Mouse (Mus musculus) heart, embryonic 10.5 days (tissue): ENCODE data around the gene Strip2. TPM values are rescaled to one million over a fixed set of nuclear protein-coding genes. Genes with fewer than 3 reads are reported as not detected.

Experiments used
- DNase-seq: peaks from one replicate; pipeline ENCODE4 v3.0.0-alpha.2; 2017; ENCODE audit warnings: low spot score
- H3K27ac ChIP-seq: fragments of 300-500 bp; sonication (generic); 2 replicates; pipeline ENCODE4 v1.5.1; 2016; ENCODE audit warnings: mild to moderate bottlenecking
- H3K27me3 ChIP-seq: fragments of 300-500 bp; sonication (generic); 2 replicates; pipeline ENCODE4 v1.6.1; 2016; ENCODE audit warnings: mild to moderate bottlenecking; ENCODE audit not compliant: poor library complexity, insufficient read depth, severe bottlenecking
- H3K36me3 ChIP-seq: fragments of 300-500 bp; sonication (generic); 2 replicates; pipeline ENCODE4 v1.6.1; 2016; ENCODE audit warnings: mild to moderate bottlenecking, moderate library complexity
- H3K4me1 ChIP-seq: fragments of 300-500 bp; sonication (generic); 2 replicates; pipeline ENCODE4 v1.6.1; 2016; ENCODE audit warnings: mild to moderate bottlenecking
- H3K4me3 ChIP-seq: fragments of 300-500 bp; sonication (generic); 2 replicates; pipeline ENCODE4 v1.5.1; 2016; ENCODE audit warnings: mild to moderate bottlenecking, moderate library complexity
- H3K9me3 ChIP-seq: fragments of 300-500 bp; sonication (generic); 2 replicates; pipeline ENCODE4 v1.6.1; 2016; ENCODE audit warnings: mild to moderate bottlenecking, moderate library complexity
- WGBS: fragments of 180-500 bp; shearing (Covaris S2); methylation state at CpG from one replicate; pipeline ENCODE4 v1.1.7; 2016; 5-methylcytosine and 5-hydroxymethylcytosine counted together
- polyA plus RNA-seq: library from polyadenylated mRNA; unstranded; fragments of >200 nt; fragmentation: Nextera tagmentation; extraction: Ambion mirVana; gene quantifications from 2 replicates; pipeline ENCODE4 v1.2.1, GENCODE M21; 2016

Strip2 gene
- polyA plus RNA-seq, 1 experiment from 2014 or later = 7.3 TPM

DNA sequence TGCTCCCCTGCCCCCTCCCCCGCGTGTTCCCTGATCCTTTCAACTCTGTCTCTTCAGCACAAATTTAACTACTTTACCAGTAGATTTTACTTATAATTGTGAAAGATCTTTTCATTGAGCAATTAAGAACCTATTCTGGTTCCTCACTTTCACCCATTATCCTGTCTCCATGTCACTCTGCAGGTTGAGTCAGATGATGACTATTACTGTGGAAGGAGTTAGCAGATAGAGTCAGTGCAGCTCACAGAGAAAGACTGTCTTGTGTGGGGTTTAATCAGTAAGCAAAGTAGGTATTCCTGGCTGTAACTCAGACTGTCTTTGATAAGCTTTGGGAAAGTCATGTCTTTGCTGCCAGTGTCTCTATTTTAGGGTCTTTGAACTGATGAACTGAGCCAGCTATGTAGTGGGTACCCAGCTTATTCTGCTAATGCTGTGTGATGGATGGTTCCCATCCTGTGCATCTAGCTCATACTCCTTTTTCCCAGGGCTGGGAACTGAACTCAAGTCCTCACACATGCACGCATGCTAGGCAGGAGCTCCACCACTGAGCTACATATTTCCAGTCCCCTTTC lies 13.4 kb upstream of the Strip2 start:
- Histone ChIP-seq H3K27me3 (no peaks in the 10 kb centered on the region), H3K36me3 (peaks cover 5% of the 10 kb centered on the region), H3K9me3 (no peaks in the 10 kb centered on the region), H3K4me1 (peaks cover 25% of the 10 kb centered on the region), H3K4me3 (no peak overlapping the region), H3K27ac (peak overlapping the region; percentile 82)
- no peak for DNase-seq
- 79% methylated on average over 3 of the region's 3 CpGs for WGBS

DNA sequence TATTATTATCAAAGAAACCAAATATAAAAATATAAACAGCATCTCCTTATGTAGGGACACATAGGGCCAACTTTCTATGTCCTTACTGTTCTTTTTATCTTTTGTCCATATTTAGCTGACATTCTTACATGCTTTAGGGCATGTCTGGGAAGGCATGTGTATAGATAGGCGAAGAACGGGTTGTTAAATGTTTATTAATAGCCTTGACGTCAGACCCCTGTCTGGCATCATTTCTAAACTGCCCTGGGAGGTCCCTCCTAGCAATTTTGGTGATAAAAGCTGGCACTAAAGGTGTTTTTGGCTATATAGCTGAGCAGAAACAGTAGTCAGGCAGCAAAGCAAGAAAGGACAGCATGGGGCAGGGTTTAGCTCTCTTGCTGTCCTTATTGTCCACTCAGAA lies 12.5 kb upstream of the Strip2 start:
- Histone ChIP-seq H3K9me3 (no peaks in the 10 kb centered on the region), H3K4me1 (peaks cover 25% of the 10 kb centered on the region), H3K36me3 (peaks cover 13% of the 10 kb centered on the region), H3K27ac (peak overlapping the region; percentile 82), H3K27me3 (no peaks in the 10 kb centered on the region), H3K4me3 (no peak overlapping the region)
- no peak for DNase-seq
- 36% methylated on average over 3 of the region's 3 CpGs for WGBS

DNA sequence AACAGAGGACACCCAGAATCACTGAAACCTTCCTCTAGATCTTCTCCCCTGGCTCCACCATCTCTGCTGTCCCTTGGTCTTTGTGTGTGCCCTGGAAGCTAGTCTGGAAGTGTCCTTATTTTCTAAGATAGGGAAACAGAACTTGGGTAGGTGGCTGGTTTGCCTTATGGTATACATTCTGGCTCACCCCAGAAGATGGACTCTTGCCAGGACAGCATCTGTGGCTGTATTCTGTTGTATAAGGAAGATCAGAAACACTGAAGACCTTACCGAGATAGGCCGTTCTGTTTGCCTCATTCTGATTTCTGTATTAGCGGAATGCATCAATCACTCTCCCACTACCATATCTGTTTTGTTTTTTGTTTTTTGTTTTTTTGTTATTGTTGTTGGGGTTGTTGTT lies 6.2 kb upstream of the Strip2 start:
- WGBS = 87% methylated on average over 3 of the region's 3 CpGs
- Histone ChIP-seq H3K27ac (no peak overlapping the region), H3K9me3 (no peaks in the 10 kb centered on the region), H3K36me3 (peaks cover 25% of the 10 kb centered on the region), H3K27me3 (peaks cover 12% of the 10 kb centered on the region), H3K4me1 (no peaks in the 10 kb centered on the region), H3K4me3 (no peak overlapping the region)
- DNase-seq = no peak

- Histone ChIP-seq H3K4me1 (peaks cover 7% of the 10 kb centered on the region; the same call in 1 of the 2 replicates), H3K9me3 (no peaks in the 10 kb centered on the region), H3K36me3 (peaks cover 17% of the 10 kb centered on the region; the same call in 1 of the 2 replicates), H3K27ac (no peak overlapping the region), H3K4me3 (no peak overlapping the region), H3K27me3 (peaks cover 26% of the 10 kb centered on the region)
- WGBS = 29% methylated on average over 1 of the region's 1 CpGs
- DNase-seq = no peak
Observed at GRCm38 (mm10) chr6:29913673-29914072, 3.1 kb upstream of the Strip2 start.

- Histone ChIP-seq H3K27ac (no peak overlapping the region), H3K36me3 (peaks cover 13% of the 10 kb centered on the region; the same call in 1 of the 2 replicates), H3K27me3 (peaks cover 31% of the 10 kb centered on the region), H3K4me1 (peaks cover 7% of the 10 kb centered on the region; the same call in 1 of the 2 replicates), H3K9me3 (no peaks in the 10 kb centered on the region), H3K4me3 (no peak overlapping the region)
- no peak for DNase-seq
Observed at GRCm38 (mm10) chr6:29914136-29914535, 2.7 kb upstream of the Strip2 start.

GRCm38 (mm10) chr6:29915836-29916235 lies 976 bp upstream of the Strip2 start:
- peaks cover 36% of the 10 kb centered on the region for H3K27me3 ChIP-seq
- WGBS = 38% methylated on average over 9 of the region's 9 CpGs
- peak overlapping the region; percentile 85 for H3K4me3 ChIP-seq
- no peak overlapping the region for H3K27ac ChIP-seq
- no peak for DNase-seq
- peaks cover 7% of the 10 kb centered on the region; the same call in 1 of the 2 replicates for H3K4me1 ChIP-seq
- no peaks in the 10 kb centered on the region for H3K9me3 ChIP-seq
- no peaks in the 10 kb centered on the region for H3K36me3 ChIP-seq

GRCm38 (mm10) chr6:29917383-29917720 lies 540 bp downstream of the Strip2 start:
- no peaks in the 10 kb centered on the region for H3K9me3 ChIP-seq
- peak overlapping the region; percentile 83 for H3K27ac ChIP-seq
- H3K4me1 ChIP-seq = peaks cover 7% of the 10 kb centered on the region; the same call in 1 of the 2 replicates
- under 1% methylated on average over 21 of the region's 21 CpGs for WGBS
- peaks cover 36% of the 10 kb centered on the region for H3K27me3 ChIP-seq
- DNase-seq = no peak
- H3K4me3 ChIP-seq = peak overlapping the region; percentile 85
- H3K36me3 ChIP-seq = peaks cover 2% of the 10 kb centered on the region; the same call in 1 of the 2 replicates

DNA sequence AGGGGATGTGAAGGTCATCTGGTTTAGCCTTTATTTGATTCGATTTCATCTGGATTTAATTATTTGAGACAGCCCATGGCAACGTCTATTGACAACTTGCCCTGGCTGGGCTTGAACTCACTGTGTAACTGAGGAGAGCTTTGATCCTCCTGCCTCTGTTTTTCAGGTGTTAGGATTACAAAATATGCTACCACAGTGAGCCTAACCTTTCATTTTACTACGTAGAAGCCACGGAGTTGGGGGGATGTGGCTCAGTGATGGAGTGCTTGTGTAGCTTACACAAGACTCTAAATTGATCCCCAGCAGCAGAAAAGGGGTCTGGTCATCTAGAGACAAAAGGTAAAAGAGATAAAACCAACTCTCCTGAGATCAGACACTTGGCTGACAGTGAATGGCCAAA lies 1.1 kb downstream of the Strip2 start:
- 37% methylated on average over 4 of the region's 4 CpGs for WGBS
- DNase-seq = no peak

DNA sequence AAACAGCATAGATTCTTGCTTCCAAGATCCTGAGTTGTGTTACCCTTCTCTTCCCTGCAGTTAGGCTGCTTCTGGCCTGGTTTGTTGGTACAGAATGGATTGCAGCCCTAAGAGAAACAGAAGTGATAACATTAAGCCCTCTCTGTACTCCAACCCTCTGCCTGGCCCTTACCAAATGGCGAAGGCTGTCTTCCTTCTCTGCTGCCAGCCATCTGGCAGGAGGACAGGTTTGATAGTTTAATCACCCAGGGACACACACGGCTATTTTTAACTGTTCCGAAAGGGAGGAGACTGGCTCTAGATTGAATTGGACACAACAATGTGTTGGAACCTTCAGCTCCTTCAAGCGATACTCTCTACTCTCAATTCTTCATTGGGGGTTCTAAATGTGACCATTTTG lies 6.7 kb downstream of the Strip2 start:
- Histone ChIP-seq H3K4me1 (peaks cover 11% of the 10 kb centered on the region; the same call in 1 of the 2 replicates), H3K27me3 (peaks cover 17% of the 10 kb centered on the region), H3K4me3 (no peak overlapping the region), H3K27ac (peak overlapping the region; percentile 62; the same call in 1 of the 2 replicates), H3K9me3 (no peaks in the 10 kb centered on the region), H3K36me3 (peaks cover 14% of the 10 kb centered on the region; the same call in 1 of the 2 replicates)
- no peak for DNase-seq
- 27% methylated on average over 4 of the region's 4 CpGs for WGBS

More for the DNA sequence above, 1.1 kb downstream of the Strip2 start:
- H3K27ac ChIP-seq = no peak overlapping the region
- H3K36me3 ChIP-seq = peaks cover 2% of the 10 kb centered on the region; the same call in 1 of the 2 replicates
- H3K4me1 ChIP-seq = peaks cover 7% of the 10 kb centered on the region; the same call in 1 of the 2 replicates
- no peaks in the 10 kb centered on the region for H3K9me3 ChIP-seq
- peaks cover 36% of the 10 kb centered on the region for H3K27me3 ChIP-seq
- H3K4me3 ChIP-seq = peak overlapping the region; percentile 85

DNA sequence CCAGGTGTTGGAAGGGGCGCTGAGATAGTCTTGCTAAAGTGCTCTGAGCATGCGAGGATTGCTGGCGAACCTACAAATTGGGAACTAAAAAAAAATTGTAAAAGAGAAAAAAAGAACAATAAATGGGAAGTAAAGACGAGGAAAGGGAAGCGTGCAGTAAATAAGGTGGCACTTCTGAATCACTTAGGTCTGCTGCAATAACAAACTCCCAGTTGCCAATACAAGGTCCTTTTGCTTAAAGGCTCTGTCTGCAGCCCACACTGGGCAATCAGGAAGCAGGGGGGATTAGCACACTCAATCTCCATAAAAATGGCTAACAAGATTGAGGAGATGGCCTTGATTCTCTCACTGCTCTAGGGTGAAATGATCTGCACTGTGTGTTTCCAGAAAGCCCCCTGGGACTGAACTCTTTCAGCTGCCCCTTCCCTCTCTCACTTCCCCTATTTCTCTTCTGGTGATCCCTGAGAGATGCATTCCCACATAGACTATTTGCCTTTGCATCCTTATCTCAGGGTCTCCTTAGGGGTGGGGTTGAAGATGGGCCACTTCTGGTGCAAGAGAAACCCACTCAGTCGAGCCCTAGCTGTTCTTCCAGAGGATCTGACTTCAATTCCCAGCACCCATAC lies 8.9 kb downstream of the Strip2 start:
- no peak for DNase-seq
- H3K36me3 ChIP-seq = peaks cover 28% of the 10 kb centered on the region; the same call in 1 of the 2 replicates
- H3K4me1 ChIP-seq = peaks cover 11% of the 10 kb centered on the region; the same call in 1 of the 2 replicates
- H3K9me3 ChIP-seq = no peaks in the 10 kb centered on the region
- peaks cover 6% of the 10 kb centered on the region; the same call in 1 of the 2 replicates for H3K27me3 ChIP-seq
- H3K27ac ChIP-seq = no peak overlapping the region
- WGBS = 71% methylated on average over 6 of the region's 6 CpGs
- no peak overlapping the region for H3K4me3 ChIP-seq

GRCm38 (mm10) chr6:29930087-29930486 lies 13.3 kb downstream of the Strip2 start:
- Histone ChIP-seq H3K4me1 (no peaks in the 10 kb centered on the region), H3K27ac (no peak overlapping the region), H3K27me3 (peaks cover 6% of the 10 kb centered on the region; the same call in 1 of the 2 replicates), H3K4me3 (no peak overlapping the region), H3K36me3 (peaks cover 54% of the 10 kb centered on the region), H3K9me3 (no peaks in the 10 kb centered on the region)
- no peak for DNase-seq

DNA sequence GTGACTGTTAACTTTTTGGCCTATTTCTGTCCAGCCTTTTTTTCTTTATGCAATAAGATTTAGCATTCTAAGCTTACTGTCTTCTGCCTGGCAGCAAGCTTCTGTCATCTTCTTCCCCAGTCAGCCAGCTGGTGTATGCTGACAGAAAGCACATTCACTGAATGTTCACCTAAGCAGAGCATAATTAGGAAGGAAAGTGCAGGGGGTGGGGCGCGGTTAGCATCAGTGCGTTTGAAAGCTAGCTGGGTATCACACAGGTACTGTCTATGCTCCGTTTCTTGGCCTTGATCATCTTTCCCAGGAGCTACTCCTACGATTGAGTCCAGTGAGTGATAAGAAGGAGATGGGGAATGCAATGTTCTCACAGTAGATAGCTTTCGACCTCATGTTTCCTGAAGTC lies 13.9 kb downstream of the Strip2 start:
- whole genome bisulfite sequencing = 58% methylated on average over 6 of the region's 6 CpGs
- peaks cover 54% of the 10 kb centered on the region for H3K36me3 ChIP-seq
- no peaks in the 10 kb centered on the region for H3K9me3 ChIP-seq

DNA sequence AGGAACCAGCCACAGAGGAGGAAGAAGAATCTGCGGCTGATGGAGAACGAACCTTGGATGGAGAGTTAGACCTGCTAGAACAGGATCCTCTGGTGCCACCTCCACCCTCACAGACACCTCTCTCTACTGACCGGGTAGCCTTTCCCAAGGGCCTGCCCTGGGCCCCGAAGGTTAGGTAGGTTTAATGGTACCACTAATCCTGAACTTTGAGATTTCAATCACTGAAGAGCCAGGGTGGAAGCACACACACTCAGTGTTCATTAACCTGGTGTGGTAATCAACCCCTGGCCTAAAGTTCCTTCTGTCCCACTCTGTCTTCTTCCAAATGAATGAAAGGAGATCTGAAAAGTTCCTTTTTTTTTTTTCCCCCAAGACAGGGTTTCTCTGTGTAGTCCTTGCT lies 14.4 kb downstream of the Strip2 start:
- no peaks in the 10 kb centered on the region; the same call in 1 of the 2 replicates for H3K27me3 ChIP-seq
- DNase-seq = no peak
- peaks cover 51% of the 10 kb centered on the region for H3K36me3 ChIP-seq
- 81% methylated on average over 4 of the region's 4 CpGs for WGBS
- no peak overlapping the region for H3K27ac ChIP-seq
- no peaks in the 10 kb centered on the region for H3K9me3 ChIP-seq
- no peaks in the 10 kb centered on the region for H3K4me1 ChIP-seq
- H3K4me3 ChIP-seq = no peak overlapping the region

More for the DNA sequence above, 13.9 kb downstream of the Strip2 start:
- no peaks in the 10 kb centered on the region for H3K4me1 ChIP-seq
- DNase-seq = no peak
- H3K4me3 ChIP-seq = no peak overlapping the region
- H3K27ac ChIP-seq = no peak overlapping the region
- H3K27me3 ChIP-seq = peaks cover 5% of the 10 kb centered on the region; the same call in 1 of the 2 replicates
